Mouse (Mus musculus): ENCODE data around the gene Fcgr4. TPM values are rescaled to one million over a fixed set of nuclear protein-coding genes. Genes with fewer than 3 reads are reported as not detected.
"Not testable (repeated sequence)": the region's sequence is repeated elsewhere in the genome, so short reads cannot be mapped to it uniquely, and the experiment has no call there.

The Fcgr4 gene
- total RNA-seq (2021): not detected
- long read RNA-seq, experiment 1: 0 reads
- long read RNA-seq, experiment 2: 0 reads

GRCm38 (mm10) chr1:171018737-171019136 lies at the start of gene Fcgr4:
TSS of gene Fcgr4 (plus strand) at chr1:171018920.
- DNase-seq (ENCODE audit: low spot score in 2 of 2): no peak

GRCm38 (mm10) chr1:170972494-170972893 lies 46.2 kb upstream of the Fcgr4 start:
- no peak for DNase-seq (ENCODE audit: low spot score in 2 of 2)

GRCm38 (mm10) chr1:170972936-170973335 lies 45.8 kb upstream of the Fcgr4 start:
- no peak for DNase-seq (ENCODE audit: low spot score in 2 of 2)

GRCm38 (mm10) chr1:170974171-170974570 lies 44.5 kb upstream of the Fcgr4 start:
- DNase-seq (ENCODE audit: low spot score in 2 of 2): no peak

GRCm38 (mm10) chr1:170974736-170975135 lies 44.0 kb upstream of the Fcgr4 start:
- no peak for DNase-seq (ENCODE audit: low spot score in 2 of 2)

- not testable (repeated sequence) for DNase-seq (ENCODE audit: low spot score in 2 of 2)
Measured at GRCm38 (mm10) chr1:170975350-170975749, 43.4 kb upstream of the Fcgr4 start.

- no peak for DNase-seq (ENCODE audit: low spot score in 2 of 2)
Measured at GRCm38 (mm10) chr1:170975751-170976161, 43.0 kb upstream of the Fcgr4 start.

- no peak for DNase-seq (ENCODE audit: low spot score in 2 of 2)
Measured at GRCm38 (mm10) chr1:170976447-170976846, 42.3 kb upstream of the Fcgr4 start, which contains the start of gene Fcgr2b. TSS of gene Fcgr2b (minus strand) at chr1:170976547.

DNA sequence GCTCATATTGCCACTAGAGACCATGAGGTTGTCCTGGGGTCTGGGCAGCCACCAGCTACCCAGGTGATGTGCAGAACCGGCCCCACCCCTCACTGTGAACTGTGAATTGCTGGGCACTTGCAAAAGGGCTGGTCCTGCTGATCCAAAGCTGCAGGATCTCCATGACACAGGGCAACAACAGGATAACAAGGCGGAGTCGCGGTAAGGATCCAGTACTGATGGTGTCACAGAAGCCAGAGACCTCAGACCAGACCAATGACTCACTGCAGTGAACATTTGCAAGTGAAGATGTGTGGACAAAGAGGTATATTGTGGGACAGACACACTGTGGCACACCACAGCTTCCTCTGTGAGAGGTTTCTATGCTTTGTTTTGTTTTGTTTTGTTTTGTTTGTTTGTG lies 40.1 kb upstream of the Fcgr4 start:
- no peak for DNase-seq (ENCODE audit: low spot score in 2 of 2)

GRCm38 (mm10) chr1:170981679-170982078 lies 37.0 kb upstream of the Fcgr4 start:
- DNase-seq (ENCODE audit: low spot score in 2 of 2): not testable (repeated sequence)

DNA sequence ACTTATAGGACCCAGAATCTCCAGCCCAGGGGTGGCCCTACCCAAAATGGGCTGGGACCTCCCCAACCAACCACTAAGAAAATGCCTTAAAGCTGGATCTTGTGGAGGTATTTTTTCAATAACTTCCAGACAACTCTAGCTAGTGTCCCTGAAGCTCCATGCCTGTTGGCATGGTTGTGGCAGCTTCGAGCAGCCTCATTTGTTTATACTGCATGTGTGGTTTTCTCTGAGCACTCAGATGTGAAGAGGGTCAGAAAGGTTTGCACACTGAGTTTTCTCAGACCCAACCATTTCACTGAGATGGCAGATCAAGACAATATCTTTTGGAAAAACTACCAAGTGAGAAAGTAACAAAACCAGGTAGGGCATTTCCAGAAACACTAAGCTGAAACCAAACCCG lies 36.4 kb upstream of the Fcgr4 start:
- DNase-seq (ENCODE audit: low spot score in 2 of 2): no peak

DNA sequence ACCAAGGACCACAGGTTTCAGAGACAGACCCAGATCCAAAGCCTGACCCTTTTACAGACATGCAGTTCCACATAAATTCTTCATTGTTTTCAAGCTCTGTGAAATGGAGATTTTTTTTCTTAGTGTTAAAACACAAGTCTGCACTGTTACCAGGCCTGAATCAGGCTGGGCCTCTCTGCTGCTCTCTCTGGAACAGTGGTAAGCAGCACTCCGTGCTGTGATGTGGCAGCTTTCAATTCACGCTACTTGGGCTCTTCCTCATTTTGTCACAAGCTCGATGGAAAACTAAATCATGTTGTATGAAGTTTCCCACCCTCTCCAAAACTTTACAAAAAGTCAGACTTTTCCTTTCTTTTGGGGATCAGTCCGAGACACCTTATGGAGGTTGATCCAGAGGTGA lies 35.7 kb upstream of the Fcgr4 start:
- no peak for DNase-seq (ENCODE audit: low spot score in 2 of 2)

GRCm38 (mm10) chr1:170985092-170985491 lies 33.6 kb upstream of the Fcgr4 start:
- DNase-seq (ENCODE audit: low spot score in 2 of 2): no peak

GRCm38 (mm10) chr1:170985861-170986260 lies 32.9 kb upstream of the Fcgr4 start:
- no peak for DNase-seq (ENCODE audit: low spot score in 2 of 2)

DNA sequence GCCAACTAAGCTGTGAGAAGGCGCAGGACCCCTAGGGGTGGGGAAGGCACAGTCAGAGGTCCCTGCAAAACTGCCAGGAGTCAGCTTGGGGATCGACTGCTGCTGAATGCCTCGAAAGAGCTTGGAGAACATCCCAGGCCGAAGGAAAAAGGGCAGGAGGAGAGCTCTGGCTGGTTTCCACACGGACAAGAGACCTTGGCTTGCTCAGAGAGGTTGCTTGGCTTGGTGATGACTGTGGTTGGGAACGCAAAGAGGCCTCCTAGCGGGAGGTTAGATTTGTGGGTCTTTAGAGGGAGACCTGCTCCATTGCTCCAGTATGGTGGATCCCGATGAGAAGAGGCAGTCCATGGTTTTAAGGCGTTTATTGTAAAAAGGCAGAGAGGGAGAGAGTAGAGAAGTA lies 29.1 kb upstream of the Fcgr4 start:
- no peak for DNase-seq (ENCODE audit: low spot score in 2 of 2)

GRCm38 (mm10) chr1:170992550-170992949 lies 26.2 kb upstream of the Fcgr4 start:
- peak; percentile 40 to 55 for DNase-seq (ENCODE audit: low spot score in 2 of 2)

GRCm38 (mm10) chr1:170996034-170996433 lies 22.7 kb upstream of the Fcgr4 start:
- no peak for DNase-seq (ENCODE audit: low spot score in 2 of 2)

- peak; percentile 57 to 59 for DNase-seq (ENCODE audit: low spot score in 2 of 2)
Measured at GRCm38 (mm10) chr1:170996753-170997152, 22.0 kb upstream of the Fcgr4 start.

- peak; percentile 67 to 77 for DNase-seq (ENCODE audit: low spot score in 2 of 2)
Measured at GRCm38 (mm10) chr1:170997756-170998655, 20.7 kb upstream of the Fcgr4 start.

DNA sequence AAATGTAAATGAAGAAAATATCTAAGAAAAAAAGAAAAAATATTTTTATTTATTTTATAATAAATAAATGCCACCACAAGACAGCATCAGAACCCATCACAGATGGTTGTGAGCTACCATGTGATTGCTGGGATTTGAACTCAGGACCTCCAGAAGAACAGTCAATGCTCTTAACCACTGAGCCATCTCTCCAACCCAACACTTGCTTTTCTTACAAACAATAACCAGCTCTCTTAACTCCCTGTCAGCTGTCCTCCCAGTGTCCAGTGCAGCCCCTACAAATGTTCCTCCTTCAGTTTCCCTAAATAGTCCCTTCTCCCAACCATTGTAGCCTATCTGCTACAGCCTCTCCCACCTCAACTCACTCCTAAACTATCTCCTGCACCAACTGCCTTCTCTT lies 18.9 kb upstream of the Fcgr4 start:
- no peak for DNase-seq (ENCODE audit: low spot score in 2 of 2)

DNA sequence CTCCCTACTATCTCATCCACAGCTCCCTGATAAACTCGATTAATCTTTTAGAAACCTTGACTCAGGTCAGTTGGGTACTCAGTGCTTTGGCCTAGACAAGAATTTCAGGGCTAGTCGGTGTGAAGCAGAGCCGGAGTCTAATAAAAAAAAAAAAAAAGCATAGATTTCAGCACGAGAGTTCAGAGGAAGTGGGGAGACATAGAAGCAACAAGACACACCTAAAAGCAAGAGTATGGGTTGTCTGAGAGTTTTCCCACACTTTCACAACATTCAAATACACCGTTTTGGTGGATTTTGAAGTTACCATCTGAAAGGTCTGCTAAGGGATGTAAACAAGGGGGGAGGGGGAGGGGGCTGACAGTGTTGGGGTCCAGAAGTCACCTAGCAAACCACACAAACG lies 13.6 kb upstream of the Fcgr4 start:
- no peak for DNase-seq (ENCODE audit: low spot score in 2 of 2)

GRCm38 (mm10) chr1:171005586-171005985 lies 13.1 kb upstream of the Fcgr4 start:
- no peak for DNase-seq (ENCODE audit: low spot score in 2 of 2)

- DNase-seq (ENCODE audit: low spot score in 2 of 2): no peak
Measured at GRCm38 (mm10) chr1:171006335-171006734, 12.4 kb upstream of the Fcgr4 start.
